Mouse (Mus musculus): ENCODE results near the gene Lrrc20.

- TF ChIP-seq POLR2A (IDR thresholded peaks at IDR 0.05; ENCODE audit: low read depth, low read length) (no peak), CTCF (conservative IDR thresholded peaks at IDR 0.05; ENCODE audit: insufficient read depth, insufficient read length, low read depth, low read length) (peak; percentile 68)
Measured at GRCm38 (mm10) chr10:61602283-61603033, 126.9 kb downstream of the Lrrc20 start.

All from kidney, adult 2 months (tissue).